Mouse (Mus musculus): ENCODE results near the gene Mef2c.

The Mef2c gene

GRCm38 (mm10) chr13:83615875-83616274 is 112.0 kb downstream of the Mef2c start:
- DNase-seq = no peak

- DNase-seq = no peak
Measured at GRCm38 (mm10) chr13:83624651-83625050, 120.8 kb downstream of the Mef2c start.

- DNase-seq = peak; percentile 59
Measured at GRCm38 (mm10) chr13:83627429-83627828, 123.6 kb downstream of the Mef2c start.

- DNase-seq = no peak
Measured at GRCm38 (mm10) chr13:83628139-83628538, 124.3 kb downstream of the Mef2c start.

GRCm38 (mm10) chr13:83633155-83633554 is 129.3 kb downstream of the Mef2c start:
- DNase-seq = no peak

GRCm38 (mm10) chr13:83635218-83635617 is 131.4 kb downstream of the Mef2c start:
- DNase-seq = peak; percentile 69

- DNase-seq = no peak
Measured at GRCm38 (mm10) chr13:83637666-83638065, 133.8 kb downstream of the Mef2c start.

GRCm38 (mm10) chr13:83638735-83639134 is 134.9 kb downstream of the Mef2c start:
- no peak for DNase-seq

- no peak for DNase-seq
Measured at GRCm38 (mm10) chr13:83649051-83649450, 145.2 kb downstream of the Mef2c start.

GRCm38 (mm10) chr13:83649795-83650476 is 146.1 kb downstream of the Mef2c start:
- DNase-seq = peak; percentile 94

GRCm38 (mm10) chr13:83650807-83651206 is 147.0 kb downstream of the Mef2c start:
- DNase-seq = no peak

- DNase-seq = peak; percentile 88
Measured at GRCm38 (mm10) chr13:83651941-83652548, 148.2 kb downstream of the Mef2c start.

- DNase-seq = peak; percentile 84
Measured at GRCm38 (mm10) chr13:83652560-83652959, 148.7 kb downstream of the Mef2c start.

- peak; percentile 93 for DNase-seq
Measured at GRCm38 (mm10) chr13:83654889-83655769, 151.3 kb downstream of the Mef2c start.

GRCm38 (mm10) chr13:83656094-83656493 is 152.3 kb downstream of the Mef2c start:
- DNase-seq = no peak

GRCm38 (mm10) chr13:83656773-83657172 is 152.9 kb downstream of the Mef2c start:
- DNase-seq = no peak

GRCm38 (mm10) chr13:83660722-83661121 is 156.9 kb downstream of the Mef2c start:
- DNase-seq = no peak

GRCm38 (mm10) chr13:83661166-83661565 is 157.3 kb downstream of the Mef2c start:
- no peak for DNase-seq

- peak; percentile 79 for DNase-seq
Measured at GRCm38 (mm10) chr13:83662089-83662551, 158.3 kb downstream of the Mef2c start.

- no peak for DNase-seq
Measured at GRCm38 (mm10) chr13:83666179-83666578, 162.3 kb downstream of the Mef2c start.

GRCm38 (mm10) chr13:83667051-83667450 is 163.2 kb downstream of the Mef2c start:
- no peak for DNase-seq

- DNase-seq = no peak
Measured at GRCm38 (mm10) chr13:83707611-83708010, 203.8 kb downstream of the Mef2c start.

- DNase-seq = no peak
Measured at GRCm38 (mm10) chr13:83712778-83713380, 209.0 kb downstream of the Mef2c start.
